Mouse (Mus musculus) adrenal gland, postnatal 14 days (tissue): ENCODE results near the gene Tmem92. TPM values are rescaled to one million over a fixed set of nuclear protein-coding genes. Genes with fewer than 3 reads are reported as not detected.

Source experiments
- DNase-seq: peaks from one replicate; pipeline ENCODE4 v3.0.0; 2021; ENCODE audit warnings: mixed read lengths
- total RNA-seq: library from RNA; stranded (reverse); gene quantifications from 2 replicates; pipeline ENCODE4 v1.2.3, GENCODE M21; 2021

The Tmem92 gene
- total RNA-seq, 1 experiment from 2014 or later: not detected

GRCm38 (mm10) chr11:94728545-94728944 lies 54.0 kb downstream of the Tmem92 start:
- no peak for DNase-seq

DNA sequence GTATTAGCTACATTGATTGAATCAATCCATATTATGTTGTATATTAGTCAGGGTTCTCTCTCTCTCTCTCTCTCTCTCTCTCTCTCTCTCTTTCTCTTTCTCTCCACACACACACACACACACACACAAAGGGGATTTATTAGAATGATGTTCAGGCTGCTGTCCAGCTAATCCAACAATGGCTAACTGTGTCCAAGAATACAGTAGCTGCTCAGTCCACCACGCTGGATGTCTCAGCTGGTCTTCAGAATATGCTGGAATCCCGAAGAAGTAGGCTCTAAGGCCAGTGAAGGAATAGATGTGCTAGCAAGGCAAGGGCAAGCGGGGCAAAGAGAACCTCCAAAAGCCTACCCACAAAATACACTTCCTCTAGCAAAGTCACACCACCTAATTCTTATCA lies 55.2 kb downstream of the Tmem92 start:
- no peak for DNase-seq

Other genes with a start within 250 kb of the Tmem92 start
- gene Rsad1, start 233.4 kb downstream of the Tmem92 start, total RNA-seq: 9.2 and 10.6 TPM in 2 replicates
- 0.30 TPM in 1 of 2 replicates, not detected in the other for gene Chad, start 217.7 kb downstream of the Tmem92 start, total RNA-seq
- 81.0 and 86.9 TPM in 2 replicates for gene Acsf2, start 180.8 kb downstream of the Tmem92 start, total RNA-seq
- 111 and 121 TPM in 2 replicates for gene Lrrc59, start 152.9 kb downstream of the Tmem92 start, total RNA-seq
- 83.5 and 84.1 TPM in 2 replicates for gene Mrpl27, start 128.9 kb downstream of the Tmem92 start, total RNA-seq
- gene Eme1, start 128.7 kb downstream of the Tmem92 start, total RNA-seq: 1.9 and 3.3 TPM in 2 replicates
- 20.5 and 22.6 TPM in 2 replicates for gene Xylt2, start 105.2 kb downstream of the Tmem92 start, total RNA-seq
- not detected in 2 replicates for gene Gm11541, start 78.2 kb downstream of the Tmem92 start, total RNA-seq
- gene Cdc34b, start 40.9 kb downstream of the Tmem92 start, total RNA-seq: not detected in 2 replicates
- gene Col1a1, start 153.5 kb upstream of the Tmem92 start, total RNA-seq: 358 and 494 TPM in 2 replicates
- gene Hils1, start 184.9 kb upstream of the Tmem92 start, total RNA-seq: not detected in 2 replicates
- 0.26 TPM in 1 of 2 replicates, not detected in the other for gene Sgca, start 193.6 kb upstream of the Tmem92 start, total RNA-seq
- gene Ppp1r9b, start 208.3 kb upstream of the Tmem92 start, total RNA-seq: 101 and 109 TPM in 2 replicates
- gene Samd14, start 227.2 kb upstream of the Tmem92 start, total RNA-seq: 5.4 and 7.3 TPM in 2 replicates